Mouse (Mus musculus): ENCODE measurements around the gene H2afx.
"Not testable (repeated sequence)": the region's sequence is repeated elsewhere in the genome, so short reads cannot be mapped to it uniquely, and the experiment has no call there.

The H2afx gene

DNA sequence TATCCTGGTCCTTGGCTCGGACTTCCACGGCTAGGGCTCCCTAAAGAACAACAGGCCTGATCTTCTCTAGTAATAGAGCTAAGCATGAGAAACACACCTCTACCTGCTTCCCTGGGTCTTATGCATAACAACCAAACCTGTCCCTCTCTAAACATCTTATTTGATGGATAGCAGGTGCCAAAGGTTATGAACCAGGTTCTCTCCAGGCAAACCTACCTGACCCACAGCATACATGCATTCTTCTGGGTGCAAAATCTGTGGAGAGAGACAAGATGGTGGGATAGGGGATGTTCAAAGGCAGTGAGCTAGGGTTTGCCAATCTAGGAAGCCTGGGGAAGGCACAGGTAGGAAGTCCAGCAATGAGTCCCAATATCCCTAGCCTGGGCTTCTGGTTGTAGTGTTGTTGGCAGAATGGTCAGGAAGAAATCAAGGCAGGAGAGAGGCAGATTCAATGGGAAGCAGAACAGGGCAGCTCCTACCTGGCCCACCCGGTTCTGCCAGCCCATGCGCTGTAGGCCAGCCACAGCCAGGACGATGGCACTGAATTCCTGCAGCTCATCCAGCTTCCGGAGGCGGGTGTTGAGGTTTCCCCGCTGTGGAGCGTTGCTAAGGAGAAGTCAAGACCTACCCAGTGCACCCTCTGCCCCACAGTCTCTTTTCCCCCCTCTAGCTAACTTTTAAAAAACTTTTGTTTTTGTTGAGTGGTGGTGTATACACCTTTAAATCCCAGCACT lies 3.1 kb downstream of the H2afx start:
- no peak for DNase-seq (ENCODE audit: low read depth, low spot score)

- no peak for DNase-seq (ENCODE audit: low read depth, low spot score)
These were observed 4.1 kb downstream of the H2afx start for GRCm38 (mm10) chr9:44338574-44338973.

GRCm38 (mm10) chr9:44341487-44341886 lies 7.0 kb downstream of the H2afx start:
- no peak for DNase-seq (ENCODE audit: low read depth, low spot score)

DNA sequence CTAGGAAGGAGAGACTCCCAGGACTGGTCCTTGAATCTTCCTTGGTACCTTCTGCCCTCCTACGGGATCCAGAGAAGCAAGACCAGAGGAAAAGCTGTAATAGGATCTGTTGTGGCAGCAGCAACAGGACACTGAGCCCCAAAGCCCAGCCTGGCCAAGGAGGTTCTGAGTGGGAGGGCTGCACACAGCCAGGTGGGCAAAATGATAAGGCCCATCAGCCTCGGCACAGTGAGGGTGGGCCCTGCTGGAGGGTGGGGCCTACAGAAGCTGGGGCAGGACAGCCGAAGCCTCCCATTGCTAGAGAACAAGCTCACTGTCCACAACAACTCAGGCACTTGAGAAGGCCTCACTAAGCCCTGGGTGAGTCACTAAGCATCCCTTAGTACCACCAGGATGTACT lies 7.7 kb downstream of the H2afx start:
- DNase-seq (ENCODE audit: low read depth, low spot score): no peak

GRCm38 (mm10) chr9:44342605-44343004 lies 8.1 kb downstream of the H2afx start:
- no peak for DNase-seq (ENCODE audit: low read depth, low spot score)

GRCm38 (mm10) chr9:44343290-44343689 lies 8.8 kb downstream of the H2afx start:
- DNase-seq (ENCODE audit: low read depth, low spot score): no peak

DNA sequence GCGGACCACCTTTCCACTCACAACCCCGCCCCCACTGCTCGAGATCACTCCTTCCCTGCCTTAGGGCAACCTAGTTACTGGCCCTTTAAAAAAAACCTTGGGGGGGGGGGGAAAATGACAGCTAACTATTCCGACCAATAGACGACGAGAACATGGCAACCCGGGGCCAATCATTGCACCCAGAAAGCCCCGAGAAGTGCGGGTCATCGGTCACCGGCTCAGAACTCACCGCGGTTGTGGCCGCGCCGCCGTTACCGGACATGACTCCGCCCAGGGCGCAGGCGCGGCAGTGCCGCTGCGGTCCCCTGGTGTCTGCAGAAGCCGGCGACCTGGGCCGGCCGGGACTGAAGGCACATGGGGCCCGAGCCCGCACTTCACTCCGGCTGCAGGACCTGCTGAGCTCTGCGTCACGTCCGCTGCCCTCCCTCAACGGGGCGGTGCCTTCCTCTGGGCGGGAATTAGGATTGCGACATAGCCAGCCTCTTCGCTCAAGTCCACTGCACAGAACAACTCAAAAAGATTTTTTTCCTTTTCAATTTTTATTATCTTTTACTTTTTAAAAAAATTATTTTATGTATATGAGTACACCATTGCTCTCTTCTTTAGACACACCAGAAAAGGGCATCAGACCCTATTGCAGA lies 9.4 kb downstream of the H2afx start, which contains the start of gene Hmbs:
Gene Hmbs (minus strand): TSS at position 448 of the 641 bp plus-strand sequence.
- peak; percentile 83 for DNase-seq (ENCODE audit: low read depth, low spot score)

DNA sequence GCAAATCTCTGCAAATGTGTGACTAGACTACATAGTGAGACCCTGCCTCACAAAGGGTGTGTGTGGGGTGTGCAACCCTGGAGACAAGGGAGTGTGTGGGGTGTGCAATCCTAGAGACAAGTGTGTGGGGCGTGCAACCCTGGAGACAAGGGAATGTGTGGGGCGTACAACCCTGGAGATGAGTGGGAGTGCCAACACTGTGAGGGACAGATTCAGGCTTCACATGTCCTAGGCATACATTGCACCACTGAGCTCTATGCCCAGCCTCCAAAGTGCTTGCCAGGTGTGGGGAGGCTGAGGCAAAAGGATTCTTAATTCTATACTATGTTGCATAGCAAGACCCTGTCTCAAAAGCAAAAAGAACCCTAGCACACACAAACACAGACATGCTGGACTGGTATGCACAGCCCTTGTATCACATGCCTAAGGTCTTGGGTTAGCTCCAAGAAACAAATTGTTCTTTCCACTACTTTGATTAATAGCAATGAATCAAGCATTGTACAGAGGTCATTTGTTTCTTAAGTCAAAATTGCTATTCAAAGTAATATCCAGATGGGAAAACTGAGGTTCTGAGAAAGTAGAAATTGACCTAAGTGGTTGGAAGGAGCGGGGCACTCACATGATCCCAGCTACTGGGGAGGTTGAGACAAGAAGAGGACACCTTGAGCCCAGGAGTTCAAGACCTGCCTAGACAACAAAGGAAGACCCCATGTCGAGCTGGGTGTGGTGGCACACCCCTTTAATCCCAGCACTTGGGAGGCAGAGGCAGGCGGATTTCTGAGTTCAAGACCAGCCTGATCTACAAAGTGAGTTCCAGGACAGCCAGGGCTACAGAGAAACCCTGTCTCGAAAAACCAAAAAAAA lies 11.3 kb downstream of the H2afx start:
- no peak for DNase-seq (ENCODE audit: low read depth, low spot score)

DNA sequence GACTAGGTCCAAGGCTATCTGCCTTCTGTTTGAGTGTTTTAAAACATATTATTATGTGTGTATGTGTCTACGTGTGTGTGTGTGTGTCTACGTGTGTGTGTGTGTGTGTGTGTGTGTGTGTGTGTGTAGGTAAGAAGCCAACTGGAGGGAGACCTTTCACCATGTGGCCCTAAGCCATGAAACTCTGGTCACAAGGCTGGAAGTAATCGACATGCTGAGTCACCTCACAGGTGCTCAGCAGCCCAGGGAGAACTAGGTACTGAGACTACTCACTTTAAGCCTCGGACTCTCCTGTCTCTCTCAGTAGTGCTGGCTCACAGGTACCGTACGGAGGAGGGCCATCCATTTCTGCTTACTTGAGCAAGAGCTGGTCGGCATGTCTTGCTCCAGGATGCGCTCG lies 12.7 kb downstream of the H2afx start:
- no peak for DNase-seq (ENCODE audit: low read depth, low spot score)

DNA sequence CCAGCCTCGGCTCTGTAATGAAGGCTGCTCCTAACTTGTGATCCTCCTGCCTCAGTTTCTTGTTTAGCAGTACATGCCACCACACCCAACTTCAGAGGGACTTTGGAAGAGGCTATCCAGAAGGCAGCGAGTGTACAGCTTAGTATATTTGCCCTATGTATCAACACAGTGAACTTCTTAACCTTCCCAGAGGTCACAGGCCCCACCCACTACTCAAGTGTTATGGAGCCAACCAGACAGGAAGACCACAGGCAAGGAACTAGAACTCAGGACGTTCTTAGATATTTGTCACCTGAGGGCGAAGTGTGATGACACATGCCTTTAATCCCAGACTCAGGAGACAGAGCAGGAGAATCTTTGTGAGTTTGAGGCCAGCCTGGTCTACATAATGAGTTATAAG lies 13.1 kb downstream of the H2afx start:
- no peak for DNase-seq (ENCODE audit: low read depth, low spot score)

DNA sequence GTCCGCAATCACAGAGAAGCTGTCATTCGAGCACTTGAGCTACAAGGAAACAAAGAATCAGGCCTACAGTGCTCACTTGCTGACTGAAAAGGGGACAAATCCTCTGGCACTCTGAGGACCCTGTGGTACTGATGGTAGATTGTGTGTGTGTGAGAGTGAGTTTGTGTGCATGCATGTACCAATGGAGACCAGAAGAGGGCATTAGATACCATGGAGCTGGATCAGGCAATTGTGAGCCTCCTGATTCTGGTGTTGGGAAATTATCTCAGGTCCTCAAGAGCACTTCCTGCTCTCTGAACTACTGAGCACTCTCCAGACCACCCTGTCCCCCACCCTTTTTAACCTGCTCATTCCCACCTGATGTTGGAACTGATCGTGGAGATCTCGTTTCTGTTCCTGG lies 14.1 kb downstream of the H2afx start:
- no peak for DNase-seq (ENCODE audit: low read depth, low spot score)

- DNase-seq (ENCODE audit: low read depth, low spot score): no peak
These were observed 16.9 kb downstream of the H2afx start for GRCm38 (mm10) chr9:44351396-44351795.

DNA sequence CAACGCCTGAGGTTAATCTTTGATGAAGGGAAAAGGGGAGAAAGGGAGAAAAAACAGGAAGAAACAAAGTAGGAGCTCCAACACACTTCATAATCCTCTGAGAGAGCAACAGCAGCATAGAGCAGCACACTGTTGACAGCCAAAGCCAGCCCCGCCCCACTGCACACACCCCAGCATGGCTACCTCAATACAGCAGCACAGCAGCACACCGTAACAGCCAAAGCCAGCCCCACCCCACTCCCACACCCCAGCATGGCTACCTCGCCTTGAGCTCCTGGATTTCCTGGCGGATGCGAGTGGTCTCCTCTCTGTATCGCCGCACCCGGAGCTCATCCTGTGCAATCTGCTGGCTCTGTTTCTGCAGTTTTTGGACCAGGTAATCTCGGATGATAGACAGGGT lies 17.8 kb downstream of the H2afx start:
- no peak for DNase-seq (ENCODE audit: low read depth, low spot score)

GRCm38 (mm10) chr9:44353142-44353541 lies 18.6 kb downstream of the H2afx start:
- no peak for DNase-seq (ENCODE audit: low read depth, low spot score)

GRCm38 (mm10) chr9:44357207-44357606 lies 22.7 kb downstream of the H2afx start:
- no peak for DNase-seq (ENCODE audit: low read depth, low spot score)

- peak; percentile 96 for DNase-seq (ENCODE audit: low read depth, low spot score)
These were observed 26.9 kb downstream of the H2afx start, which contains the start of gene Vps11 for GRCm38 (mm10) chr9:44361190-44361917. TSS of gene Vps11 (minus strand) at chr9:44361670.

GRCm38 (mm10) chr9:44361931-44362330 lies 27.4 kb downstream of the H2afx start:
- DNase-seq (ENCODE audit: low read depth, low spot score): not testable (repeated sequence)

- no peak for DNase-seq (ENCODE audit: low read depth, low spot score)
These were observed 30.0 kb downstream of the H2afx start for GRCm38 (mm10) chr9:44364480-44364879.

DNA sequence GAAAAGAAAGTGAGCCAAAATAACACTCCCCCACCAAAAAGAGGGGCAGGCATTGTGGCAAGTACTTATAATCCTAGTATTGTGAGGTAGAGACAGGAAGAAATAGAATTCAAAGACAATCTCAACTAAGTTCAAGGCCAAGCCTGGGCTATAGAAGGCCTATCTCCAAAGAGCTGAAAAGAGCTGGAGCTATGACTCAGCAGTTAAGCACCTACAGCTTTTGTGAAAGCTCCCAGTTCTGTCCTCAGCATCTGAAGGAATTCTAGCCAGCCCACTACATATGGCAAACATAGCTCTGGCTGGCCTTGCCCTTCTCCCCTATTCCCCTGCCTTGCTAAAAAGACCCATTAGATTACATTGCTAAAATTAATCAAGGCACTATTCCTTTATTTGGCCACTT lies 38.9 kb downstream of the H2afx start:
- DNase-seq (ENCODE audit: low read depth, low spot score): no peak

DNA sequence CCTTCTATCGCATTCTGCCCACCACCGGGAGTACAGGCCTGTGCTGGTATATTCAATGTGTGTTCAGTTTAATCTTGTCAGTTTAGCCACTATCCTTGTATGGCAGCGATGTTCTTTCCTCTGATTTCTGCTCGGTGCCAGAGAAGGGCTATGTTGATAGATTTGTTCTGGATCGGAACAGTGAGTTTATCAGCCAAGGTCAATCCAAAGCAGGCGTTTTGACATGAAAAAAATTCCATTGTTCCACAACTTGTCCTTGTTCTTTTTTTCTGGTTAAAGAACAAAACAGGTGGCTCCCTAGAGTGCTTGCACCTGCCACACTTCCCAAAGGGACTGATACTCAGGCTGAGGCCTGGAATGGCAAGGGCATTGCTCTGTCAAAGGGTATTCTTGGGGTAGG lies 41.6 kb downstream of the H2afx start:
- no peak for DNase-seq (ENCODE audit: low read depth, low spot score)

DNA sequence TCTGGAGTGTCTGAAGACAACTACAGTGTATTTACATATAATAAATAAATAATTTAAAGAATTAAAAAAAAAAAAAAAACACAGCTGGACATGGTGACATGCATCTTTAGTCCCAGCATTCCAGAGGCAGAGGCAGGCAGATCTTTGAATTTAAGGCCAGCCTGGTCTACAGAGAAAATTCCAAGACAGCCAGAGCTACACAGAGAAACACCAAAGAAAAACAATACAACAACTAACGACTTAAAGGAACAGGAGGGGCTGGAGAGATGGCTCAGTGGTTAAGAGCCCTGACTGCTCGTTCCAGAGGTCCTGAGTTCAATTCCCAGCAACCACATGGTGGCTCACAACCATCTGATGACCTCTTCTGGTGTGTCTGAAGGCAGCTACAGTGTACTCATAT lies 42.8 kb downstream of the H2afx start:
- not testable (repeated sequence) for DNase-seq (ENCODE audit: low read depth, low spot score)

All from retina, adult 2 months (tissue).